10 mouse cellular contexts compared by ENCODE assay signal in genomic region chr12:57542746-57543626, GRCm38 (mm10). TPM values are rescaled to one million over a fixed set of nuclear protein-coding genes. Genes with fewer than 3 reads are reported as not detected.
DNase-seq lines count a peak whose midpoint lies in the region; ATAC-seq and TF ChIP-seq lines count a peak whose summit lies in the region.
"Had no signal": no experiment of that assay in that cellular context is flagged by ENCODE, and none has a peak within 500 bp of the region (broad histone marks: within the 10 kb centered on the region; RNA-seq: fewer than 3 reads in every experiment).

No protein-coding gene starts in this region.

- peak; percentile 74 for DNase-seq in heart, embryonic 10.5 days (ENCODE audit: low spot score)
- DNase-seq in heart, postnatal 14 days = no peak
- DNase-seq in midbrain, postnatal 0 days (ENCODE audit: low spot score) = no peak
- DNase-seq in right cerebral cortex, postnatal 14 days = no peak
- DNase-seq in urinary bladder, postnatal 25 days (ENCODE audit: low spot score) = no peak
- no peak for DNase-seq in gastrocnemius, adult 8-10 months (ENCODE audit: low spot score in 2 of 2)
- DNase-seq: cerebellum, adult 2 months had no signal

- no peak for ATAC-seq in forebrain, embryonic 13.5 days
- no peak for ATAC-seq in limb, embryonic 15.5 days (ENCODE audit: insufficient number of reproducible peaks, low FRiP score, low TSS enrichment, low read depth)
- peak; percentile 12; the same call in 1 of the 2 replicates for ATAC-seq in midbrain, postnatal 0 days (ENCODE audit: low FRiP score)

- intact Hi-C loops in heart, postnatal 14 days (cut with DNase I) = loop anchor here (10.0 kb wide), 1 partner anchor 1018 kb away; no protein-coding TSS in a partner anchor

- H3K36me3 ChIP-seq in heart, embryonic 10.5 days = no peaks in the 10 kb centered on the region
- no peaks in the 10 kb centered on the region for H3K36me3 ChIP-seq in forebrain, embryonic 13.5 days (ENCODE audit: poor library complexity, severe bottlenecking)
- no peaks in the 10 kb centered on the region for H3K36me3 ChIP-seq in limb, embryonic 15.5 days
- no peaks in the 10 kb centered on the region for H3K36me3 ChIP-seq in midbrain, postnatal 0 days (ENCODE audit: insufficient read depth, low read length)

- no peak overlapping the region for H3K27ac ChIP-seq in heart, embryonic 10.5 days
- no peak overlapping the region for H3K27ac ChIP-seq in forebrain, embryonic 13.5 days
- no peak overlapping the region for H3K27ac ChIP-seq in limb, embryonic 15.5 days
- no peak overlapping the region for H3K27ac ChIP-seq in midbrain, postnatal 0 days (ENCODE audit: low read depth, low read length)

- H3K4me1 ChIP-seq in heart, embryonic 10.5 days = peaks cover 29% of the 10 kb centered on the region
- peaks cover 33% of the 10 kb centered on the region for H3K4me1 ChIP-seq in forebrain, embryonic 13.5 days
- H3K4me1 ChIP-seq in limb, embryonic 15.5 days = peaks cover 50% of the 10 kb centered on the region
- H3K4me1 ChIP-seq in midbrain, postnatal 0 days (ENCODE audit: insufficient read depth, low read length) = 0 out of 2 replicates have a peak, but pooled peaks cover 7% of the 10 kb centered on the region

- H3K4me2 ChIP-seq in forebrain, embryonic 13.5 days = peak overlapping the region; percentile 37
- H3K4me2 ChIP-seq in limb, embryonic 15.5 days = peak overlapping the region; percentile 15
- H3K4me2 ChIP-seq in midbrain, postnatal 0 days (ENCODE audit: low read depth, low read length, poor library complexity, severe bottlenecking) = peak overlapping the region; percentile 18; the same call in 1 of the 2 replicates

- 2% methylated on average over 63 of the region's 63 CpGs for WGBS in heart, embryonic 10.5 days
- 2% methylated on average over 63 of the region's 63 CpGs for WGBS in forebrain, embryonic 13.5 days
- 2% methylated on average over 63 of the region's 63 CpGs for WGBS in limb, embryonic 15.5 days
- under 1% methylated on average over 61 of the region's 63 CpGs for WGBS in midbrain, postnatal 0 days

- peak overlapping the region; percentile 44 for H3K4me3 ChIP-seq in heart, embryonic 10.5 days
- peak overlapping the region; percentile 6; the same call in 1 of the 2 replicates for H3K4me3 ChIP-seq in forebrain, embryonic 13.5 days
- H3K4me3 ChIP-seq in limb, embryonic 15.5 days = peak overlapping the region; percentile 17
- peak overlapping the region; percentile 10; the same call in 1 of the 2 replicates for H3K4me3 ChIP-seq in midbrain, postnatal 0 days (ENCODE audit: low read depth, low read length)

- H3K9me3 ChIP-seq in heart, embryonic 10.5 days = no peaks in the 10 kb centered on the region
- H3K9me3 ChIP-seq in forebrain, embryonic 13.5 days (replicated peaks) = no peaks in the 10 kb centered on the region
- no peaks in the 10 kb centered on the region for H3K9me3 ChIP-seq in limb, embryonic 15.5 days
- no peaks in the 10 kb centered on the region for H3K9me3 ChIP-seq in midbrain, postnatal 0 days (ENCODE audit: low read length)

- H3K9ac ChIP-seq in forebrain, embryonic 13.5 days = no peak overlapping the region
- no peak overlapping the region for H3K9ac ChIP-seq in limb, embryonic 15.5 days
- H3K9ac ChIP-seq in midbrain, postnatal 0 days (replicated peaks; ENCODE audit: low read length, poor library complexity, severe bottlenecking) = no peak overlapping the region

- H3K27me3 ChIP-seq in heart, embryonic 10.5 days (ENCODE audit: insufficient read depth, poor library complexity, severe bottlenecking) = peaks cover 83% of the 10 kb centered on the region
- peaks cover 96% of the 10 kb centered on the region for H3K27me3 ChIP-seq in forebrain, embryonic 13.5 days
- peaks cover 85% of the 10 kb centered on the region for H3K27me3 ChIP-seq in limb, embryonic 15.5 days
- peaks cover 79% of the 10 kb centered on the region for H3K27me3 ChIP-seq in midbrain, postnatal 0 days (ENCODE audit: insufficient read depth, low read length)

- TF ChIP-seq CTCF in midbrain, postnatal 0 days (IDR thresholded peaks at IDR 0.05) = no peak

RNA-seq across cellular contexts. Expression of gene Foxa1, which starts 3.7 kb away (rescaled TPM):
- 0.09 and 0.77 TPM in 2 replicates for polyA plus RNA-seq in heart, embryonic 10.5 days (2016; fragmentation: Nextera tagmentation; extraction: Ambion mirVana)
- under 1 TPM in 1 of 2 experiments, not detected in 1; 0.33 TPM for total RNA-seq in heart, postnatal 14 days (2021)
- 0.43 and 1.0 TPM in 2 replicates for polyA plus RNA-seq in forebrain, embryonic 13.5 days (2015; fragmentation: Nextera tagmentation; extraction: Ambion mirVana)
- not detected in 2 replicates for polyA plus RNA-seq in limb, embryonic 15.5 days (2015; fragmentation: Nextera tagmentation; extraction: Ambion mirVana)
- total RNA-seq in midbrain, postnatal 0 days (2014; rRNA removed) = 2.1 and 2.2 TPM in 2 replicates
- polyA plus RNA-seq in midbrain, postnatal 0 days (2015; fragmentation: Nextera tagmentation; extraction: Ambion mirVana) = 1.7 and 1.9 TPM in 2 replicates
- total RNA-seq in gastrocnemius, adult 8-10 months (2022) = not detected
- polyA plus RNA-seq: C2C12 had no signal

RNA-seq across cellular contexts. Expression of gene Ttc6, which starts 20.9 kb away (rescaled TPM):
- 0.25 and 0.62 TPM in 2 replicates for polyA plus RNA-seq in heart, embryonic 10.5 days (2016; fragmentation: Nextera tagmentation; extraction: Ambion mirVana)
- total RNA-seq in heart, postnatal 14 days (2021) = not detected
- polyA plus RNA-seq in forebrain, embryonic 13.5 days (2015; fragmentation: Nextera tagmentation; extraction: Ambion mirVana) = 0.14 and 0.50 TPM in 2 replicates
- polyA plus RNA-seq in limb, embryonic 15.5 days (2015; fragmentation: Nextera tagmentation; extraction: Ambion mirVana) = 0.06 and 0.29 TPM in 2 replicates
- total RNA-seq in midbrain, postnatal 0 days (2014; rRNA removed) = 2.2 and 2.7 TPM in 2 replicates
- polyA plus RNA-seq in midbrain, postnatal 0 days (2015; fragmentation: Nextera tagmentation; extraction: Ambion mirVana) = 0.90 and 0.91 TPM in 2 replicates
- not detected for total RNA-seq in gastrocnemius, adult 8-10 months (2022)
- polyA plus RNA-seq: C2C12; cerebellum, adult 2 months had no signal
